Mouse (Mus musculus): ENCODE results near the gene Trim25. TPM values are rescaled to one million over a fixed set of nuclear protein-coding genes. Genes with fewer than 3 reads are reported as not detected.
"Not testable (repeated sequence)": the region's sequence is repeated elsewhere in the genome, so short reads cannot be mapped to it uniquely, and the experiment has no call there.

The Trim25 gene
- polyA plus RNA-seq, 1 experiment from 2014 or later, result 22.1 TPM

- no peak overlapping the region for H3K4me2 ChIP-seq (ENCODE audit: low read depth, low read length)
- 83% methylated on average over 6 of the region's 6 CpGs for WGBS
- no peaks in the 10 kb centered on the region for H3K27me3 ChIP-seq (ENCODE audit: control insufficient read depth, insufficient read depth, low read length)
- no peak overlapping the region for H3K4me3 ChIP-seq (ENCODE audit: low read length)
- H3K9me3 ChIP-seq (replicated peaks; ENCODE audit: control insufficient read depth, low read length), result no peaks in the 10 kb centered on the region
- no peak for ATAC-seq (replicated peaks; ENCODE audit: extremely low read depth, insufficient read depth, low FRiP score)
- H3K27ac ChIP-seq (ENCODE audit: low read length), result no peak overlapping the region
- no peaks in the 10 kb centered on the region for H3K4me1 ChIP-seq (ENCODE audit: control insufficient read depth, insufficient read depth, low read length)
- H3K36me3 ChIP-seq (ENCODE audit: control insufficient read depth, insufficient read depth), result peaks cover 31% of the 10 kb centered on the region
- H3K9ac ChIP-seq (ENCODE audit: low read length), result no peak overlapping the region
Observed at GRCm38 (mm10) chr11:89038496-89038895, 39.3 kb downstream of the Trim25 start.

GRCm38 (mm10) chr11:89039325-89039724 is 40.1 kb downstream of the Trim25 start:
- Histone ChIP-seq H3K36me3 (ENCODE audit: control insufficient read depth, insufficient read depth) (peaks cover 35% of the 10 kb centered on the region), H3K9ac (ENCODE audit: low read length) (no peak overlapping the region)
- 27% methylated on average over 3 of the region's 3 CpGs for WGBS

GRCm38 (mm10) chr11:89041073-89041472 is 41.9 kb downstream of the Trim25 start:
- H3K9ac ChIP-seq (ENCODE audit: low read length); H3K4me2 ChIP-seq (ENCODE audit: low read depth, low read length); H3K27ac ChIP-seq (ENCODE audit: low read length); H3K9me3 ChIP-seq (replicated peaks; ENCODE audit: control insufficient read depth, low read length); H3K4me3 ChIP-seq (ENCODE audit: low read length); H3K27me3 ChIP-seq (ENCODE audit: control insufficient read depth, insufficient read depth, low read length); H3K4me1 ChIP-seq (ENCODE audit: control insufficient read depth, insufficient read depth, low read length); ATAC-seq (replicated peaks; ENCODE audit: extremely low read depth, insufficient read depth, low FRiP score): not testable (repeated sequence)
- peaks cover 53% of the 10 kb centered on the region for H3K36me3 ChIP-seq (ENCODE audit: control insufficient read depth, insufficient read depth)
- WGBS, result 92% methylated on average over 6 of the region's 7 CpGs

More at GRCm38 (mm10) chr11:89039325-89039724, 40.1 kb downstream of the Trim25 start:
- Histone ChIP-seq H3K4me1 (ENCODE audit: control insufficient read depth, insufficient read depth, low read length) (no peaks in the 10 kb centered on the region), H3K27me3 (ENCODE audit: control insufficient read depth, insufficient read depth, low read length) (no peaks in the 10 kb centered on the region), H3K4me2 (ENCODE audit: low read depth, low read length) (no peak overlapping the region), H3K9me3 (replicated peaks; ENCODE audit: control insufficient read depth, low read length) (peaks cover under 1% of the 10 kb centered on the region; the same call in 1 of the 2 replicates), H3K27ac (ENCODE audit: low read length) (no peak overlapping the region), H3K4me3 (ENCODE audit: low read length) (no peak overlapping the region)
- no peak for ATAC-seq (replicated peaks; ENCODE audit: extremely low read depth, insufficient read depth, low FRiP score)

- H3K27ac ChIP-seq (ENCODE audit: low read length), result no peak overlapping the region
- no peak for ATAC-seq (replicated peaks; ENCODE audit: extremely low read depth, insufficient read depth, low FRiP score)
- H3K4me2 ChIP-seq (ENCODE audit: low read depth, low read length), result no peak overlapping the region
- no peaks in the 10 kb centered on the region for H3K27me3 ChIP-seq (ENCODE audit: control insufficient read depth, insufficient read depth, low read length)
- H3K9me3 ChIP-seq (replicated peaks; ENCODE audit: control insufficient read depth, low read length), result peaks cover 10% of the 10 kb centered on the region
- no peak overlapping the region for H3K9ac ChIP-seq (ENCODE audit: low read length)
- no peak overlapping the region for H3K4me3 ChIP-seq (ENCODE audit: low read length)
- peaks cover 69% of the 10 kb centered on the region for H3K36me3 ChIP-seq (ENCODE audit: control insufficient read depth, insufficient read depth)
- no peaks in the 10 kb centered on the region for H3K4me1 ChIP-seq (ENCODE audit: control insufficient read depth, insufficient read depth, low read length)
- 81% methylated on average over 7 of the region's 7 CpGs for WGBS
Observed at GRCm38 (mm10) chr11:89043046-89043445, 43.9 kb downstream of the Trim25 start.

GRCm38 (mm10) chr11:89045501-89045900 is 46.3 kb downstream of the Trim25 start:
- not testable (repeated sequence) for H3K9me3 ChIP-seq (replicated peaks; ENCODE audit: control insufficient read depth, low read length); H3K4me3 ChIP-seq (ENCODE audit: low read length); H3K27ac ChIP-seq (ENCODE audit: low read length); H3K4me1 ChIP-seq (ENCODE audit: control insufficient read depth, insufficient read depth, low read length); ATAC-seq (replicated peaks; ENCODE audit: extremely low read depth, insufficient read depth, low FRiP score); H3K9ac ChIP-seq (ENCODE audit: low read length); H3K27me3 ChIP-seq (ENCODE audit: control insufficient read depth, insufficient read depth, low read length); H3K4me2 ChIP-seq (ENCODE audit: low read depth, low read length)
- peaks cover 64% of the 10 kb centered on the region for H3K36me3 ChIP-seq (ENCODE audit: control insufficient read depth, insufficient read depth)
- 89% methylated on average over 3 of the region's 3 CpGs for WGBS

- 96% methylated on average over 3 of the region's 3 CpGs for WGBS
- Histone ChIP-seq H3K27me3 (ENCODE audit: control insufficient read depth, insufficient read depth, low read length) (no peaks in the 10 kb centered on the region), H3K4me3 (ENCODE audit: low read length) (no peak overlapping the region), H3K9me3 (replicated peaks; ENCODE audit: control insufficient read depth, low read length) (peaks cover 10% of the 10 kb centered on the region), H3K27ac (ENCODE audit: low read length) (no peak overlapping the region), H3K4me2 (ENCODE audit: low read depth, low read length) (no peak overlapping the region), H3K4me1 (ENCODE audit: control insufficient read depth, insufficient read depth, low read length) (no peaks in the 10 kb centered on the region), H3K9ac (ENCODE audit: low read length) (no peak overlapping the region), H3K36me3 (ENCODE audit: control insufficient read depth, insufficient read depth) (peaks cover 64% of the 10 kb centered on the region)
- ATAC-seq (replicated peaks; ENCODE audit: extremely low read depth, insufficient read depth, low FRiP score), result no peak
Observed at GRCm38 (mm10) chr11:89046021-89046420, 46.8 kb downstream of the Trim25 start.

- 77% methylated on average over 6 of the region's 6 CpGs for WGBS
- Histone ChIP-seq H3K36me3 (ENCODE audit: control insufficient read depth, insufficient read depth) (peaks cover 36% of the 10 kb centered on the region), H3K4me1 (ENCODE audit: control insufficient read depth, insufficient read depth, low read length) (peaks cover 10% of the 10 kb centered on the region), H3K4me3 (ENCODE audit: low read length) (no peak overlapping the region), H3K9me3 (replicated peaks; ENCODE audit: control insufficient read depth, low read length) (no peaks in the 10 kb centered on the region), H3K4me2 (ENCODE audit: low read depth, low read length) (no peak overlapping the region), H3K9ac (ENCODE audit: low read length) (no peak overlapping the region), H3K27ac (ENCODE audit: low read length) (no peak overlapping the region), H3K27me3 (ENCODE audit: control insufficient read depth, insufficient read depth, low read length) (no peaks in the 10 kb centered on the region)
- ATAC-seq (replicated peaks; ENCODE audit: extremely low read depth, insufficient read depth, low FRiP score), result no peak
Observed at GRCm38 (mm10) chr11:89051767-89052166, 52.6 kb downstream of the Trim25 start.

- Histone ChIP-seq H3K4me3 (ENCODE audit: low read length) (peak overlapping the region; percentile 3; the same call in 1 of the 2 replicates), H3K27ac (ENCODE audit: low read length) (peak overlapping the region; percentile 85), H3K4me2 (ENCODE audit: low read depth, low read length) (peak overlapping the region; percentile 40), H3K9ac (ENCODE audit: low read length) (peak overlapping the region; percentile 61), H3K9me3 (replicated peaks; ENCODE audit: control insufficient read depth, low read length) (no peaks in the 10 kb centered on the region), H3K36me3 (ENCODE audit: control insufficient read depth, insufficient read depth) (peaks cover 9% of the 10 kb centered on the region; the same call in 1 of the 2 replicates), H3K4me1 (ENCODE audit: control insufficient read depth, insufficient read depth, low read length) (peaks cover 26% of the 10 kb centered on the region), H3K27me3 (ENCODE audit: control insufficient read depth, insufficient read depth, low read length) (no peaks in the 10 kb centered on the region)
- WGBS, result 38% methylated on average over 13 of the region's 13 CpGs
- no peak for ATAC-seq (replicated peaks; ENCODE audit: extremely low read depth, insufficient read depth, low FRiP score)
Observed at GRCm38 (mm10) chr11:89055931-89056690, 56.9 kb downstream of the Trim25 start.

GRCm38 (mm10) chr11:89058515-89059270 is 59.5 kb downstream of the Trim25 start:
- no peak for ATAC-seq (replicated peaks; ENCODE audit: extremely low read depth, insufficient read depth, low FRiP score)
- H3K9ac ChIP-seq (ENCODE audit: low read length), result peak overlapping the region; percentile 92
- peak overlapping the region; percentile 88 for H3K4me2 ChIP-seq (ENCODE audit: low read depth, low read length)
- 61% methylated on average over 11 of the region's 11 CpGs for WGBS
- no peaks in the 10 kb centered on the region for H3K27me3 ChIP-seq (ENCODE audit: control insufficient read depth, insufficient read depth, low read length)
- H3K36me3 ChIP-seq (ENCODE audit: control insufficient read depth, insufficient read depth), result peaks cover 4% of the 10 kb centered on the region; the same call in 1 of the 2 replicates
- peak overlapping the region; percentile 94 for H3K4me3 ChIP-seq (ENCODE audit: low read length)
- no peaks in the 10 kb centered on the region for H3K9me3 ChIP-seq (replicated peaks; ENCODE audit: control insufficient read depth, low read length)
- peaks cover 26% of the 10 kb centered on the region for H3K4me1 ChIP-seq (ENCODE audit: control insufficient read depth, insufficient read depth, low read length)
- H3K27ac ChIP-seq (ENCODE audit: low read length), result peak overlapping the region; percentile 24; the same call in 1 of the 2 replicates

Data from heart, embryonic 16.5 days (tissue).